Mouse (Mus musculus) gonadal fat pad, adult 2 months (tissue): Measurements from ENCODE around the gene Krt18. TPM values are rescaled to one million over a fixed set of nuclear protein-coding genes. Genes with fewer than 3 reads are reported as not detected.
"Not testable (repeated sequence)": the region's sequence is repeated elsewhere in the genome, so short reads cannot be mapped to it uniquely, and the experiment has no call there.

ENCODE experiments used
- DNase-seq: peaks from one replicate; pipeline ENCODE4 v3.0.0-alpha.2; 2012; ENCODE audit warnings: low read depth
- polyA plus RNA-seq: library from polyadenylated mRNA; depleted of rRNA; stranded (reverse); fragments of >200 nt; gene quantifications from 2 replicates; pipeline ENCODE4 v1.2.3, GENCODE M21; 2012; rRNA removed

Krt18 gene
- 184 and 254 TPM in 2 replicates for polyA plus RNA-seq

GRCm38 (mm10) chr15:102028040-102028439 is at the start of gene Krt18:
Krt18 (plus strand) TSS chr15:102028180.
- DNase-seq, result no peak

GRCm38 (mm10) chr15:101980849-101981248 is 47.1 kb upstream of the Krt18 start:
- DNase-seq, result no peak

DNA sequence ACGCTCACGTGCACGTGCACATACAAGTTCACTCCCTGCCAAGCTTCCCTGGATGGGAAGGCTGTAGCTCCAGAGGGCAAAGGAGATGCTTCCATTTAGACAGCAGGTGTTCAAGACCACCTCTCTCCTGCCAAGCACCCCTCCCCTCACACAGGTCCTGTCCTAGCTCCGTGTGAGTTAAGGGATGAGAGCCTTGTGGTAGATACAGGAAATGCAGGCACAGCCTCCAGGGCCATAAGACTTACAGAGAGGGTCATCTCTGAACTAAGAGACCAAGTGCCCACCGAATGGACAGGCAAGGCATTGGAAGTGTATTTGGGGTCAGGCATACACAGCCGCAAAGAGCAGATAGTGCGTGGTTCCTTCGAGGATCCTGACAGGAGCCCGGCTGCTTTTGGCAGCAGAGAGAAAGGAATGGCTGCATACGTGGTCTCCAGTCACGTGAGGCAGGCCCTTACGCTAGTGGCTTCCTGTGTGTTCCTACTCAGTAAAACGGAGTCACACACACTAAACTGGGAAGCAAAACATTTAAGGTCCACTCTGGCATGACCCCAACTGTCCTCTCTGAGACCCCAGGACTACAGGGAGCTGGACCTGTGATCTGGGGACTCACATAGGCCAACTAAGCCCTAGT is 44.5 kb upstream of the Krt18 start:
- DNase-seq, result no peak

DNA sequence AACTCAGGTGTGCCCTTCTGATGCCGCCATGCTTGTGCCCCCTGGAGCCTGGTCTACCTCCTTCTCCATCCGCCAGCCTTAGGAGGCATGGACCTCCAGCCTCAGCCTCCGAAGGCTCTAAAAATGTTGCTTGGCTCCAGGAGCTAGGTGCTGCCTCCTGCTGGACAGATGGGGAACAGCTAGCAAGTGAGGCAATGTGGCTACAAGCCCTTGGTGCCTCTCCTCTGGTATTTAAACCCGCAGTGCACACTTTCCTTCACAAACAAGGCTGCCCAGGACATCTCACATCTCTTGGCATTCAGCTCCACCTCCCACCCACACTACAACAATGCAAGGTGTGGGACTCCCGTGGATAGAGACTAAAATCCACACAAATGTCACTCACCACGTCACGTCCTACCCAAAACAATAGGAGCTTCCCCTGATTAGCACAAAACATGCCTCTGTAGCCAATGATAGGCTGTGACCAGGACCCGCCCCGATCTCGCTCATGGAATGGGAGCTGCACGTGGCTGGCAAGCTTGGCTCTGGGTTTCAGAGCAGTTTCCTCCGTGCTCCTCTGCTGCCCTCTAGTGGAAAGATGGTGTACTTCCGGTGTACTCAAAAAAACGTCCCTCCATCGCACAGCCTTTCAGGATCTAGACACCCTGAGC is 43.9 kb upstream of the Krt18 start:
- no peak for DNase-seq

DNA sequence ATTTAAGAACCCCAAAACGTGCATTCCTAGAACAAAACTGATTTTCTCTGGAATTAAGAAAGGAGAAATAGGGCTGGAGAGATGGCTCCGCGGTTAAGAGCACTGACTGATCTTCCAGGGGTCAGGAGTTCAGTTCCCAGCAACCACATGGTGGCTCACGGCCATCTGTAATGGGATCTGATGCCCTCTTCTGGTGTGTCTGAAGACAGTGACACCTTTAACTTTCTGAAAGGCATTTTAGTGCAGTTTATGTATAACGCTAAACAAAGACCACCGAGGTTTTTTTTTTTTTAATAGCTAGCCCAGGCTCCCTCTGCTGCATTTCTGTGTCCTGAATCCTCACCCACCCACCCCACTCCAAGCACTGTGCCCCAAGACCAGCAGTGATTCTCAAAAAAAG is 43.2 kb upstream of the Krt18 start:
- no peak for DNase-seq

DNA sequence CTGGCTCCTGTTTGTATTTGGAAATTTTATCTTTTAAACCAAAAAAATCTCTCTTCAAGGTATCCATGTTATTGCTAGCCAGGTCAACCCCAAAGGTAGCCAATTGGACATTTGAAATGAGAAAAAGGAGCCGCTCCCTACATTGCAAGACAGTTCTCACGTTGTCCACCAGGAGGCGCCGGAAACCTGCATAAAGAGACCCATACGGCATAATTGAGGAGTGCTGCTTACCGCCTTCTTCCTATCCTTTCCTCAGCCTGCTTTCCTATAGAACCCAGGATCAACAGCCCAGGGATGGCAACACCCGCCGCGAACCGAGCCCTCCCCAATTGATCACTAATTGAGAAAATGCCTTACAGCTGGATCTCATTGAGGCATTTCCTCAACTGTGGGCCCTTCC is 39.9 kb upstream of the Krt18 start:
- no peak for DNase-seq

DNA sequence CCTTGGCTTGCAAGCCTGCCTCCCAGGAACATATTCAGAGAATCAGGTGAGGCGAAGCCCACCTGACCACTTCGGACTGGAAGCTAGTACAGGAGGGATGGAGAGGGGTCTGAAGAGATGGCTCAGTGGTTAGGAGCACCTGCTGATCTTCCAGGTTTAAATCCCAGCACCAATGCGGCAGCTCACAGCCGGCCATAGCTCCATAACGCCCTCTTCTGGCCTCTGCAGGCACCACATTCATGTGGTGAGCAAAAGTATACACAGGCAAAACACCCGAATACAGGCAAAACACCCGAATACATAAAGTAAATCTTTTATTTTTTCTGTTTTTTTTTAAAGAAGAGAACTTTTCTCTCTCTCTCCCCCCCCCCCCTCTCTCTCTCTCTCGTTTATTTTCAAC is 39.3 kb upstream of the Krt18 start:
- no peak for DNase-seq

GRCm38 (mm10) chr15:101990946-101991345 is 37.0 kb upstream of the Krt18 start:
- DNase-seq, result no peak

DNA sequence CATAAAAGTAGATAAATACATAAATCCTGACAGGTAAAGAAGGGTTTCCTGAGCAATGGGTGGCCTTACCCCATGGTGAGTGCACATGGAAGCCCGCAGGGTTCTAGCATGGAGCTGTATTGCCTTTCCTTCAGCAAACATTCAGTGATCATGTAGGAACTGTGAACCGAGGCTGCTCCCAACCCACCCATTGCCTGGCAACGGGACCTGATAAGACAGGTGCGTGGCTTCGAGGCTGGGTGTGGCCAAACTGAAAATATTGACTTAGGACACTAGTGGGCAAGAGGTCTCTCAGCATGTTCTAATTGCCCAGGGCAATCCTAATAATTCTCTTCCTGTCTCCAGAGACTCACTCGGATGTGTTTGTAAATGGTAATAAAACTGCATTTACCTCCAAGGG is 33.6 kb upstream of the Krt18 start:
- DNase-seq, result no peak

GRCm38 (mm10) chr15:101995484-101996236 is 32.3 kb upstream of the Krt18 start:
- DNase-seq, result no peak

DNA sequence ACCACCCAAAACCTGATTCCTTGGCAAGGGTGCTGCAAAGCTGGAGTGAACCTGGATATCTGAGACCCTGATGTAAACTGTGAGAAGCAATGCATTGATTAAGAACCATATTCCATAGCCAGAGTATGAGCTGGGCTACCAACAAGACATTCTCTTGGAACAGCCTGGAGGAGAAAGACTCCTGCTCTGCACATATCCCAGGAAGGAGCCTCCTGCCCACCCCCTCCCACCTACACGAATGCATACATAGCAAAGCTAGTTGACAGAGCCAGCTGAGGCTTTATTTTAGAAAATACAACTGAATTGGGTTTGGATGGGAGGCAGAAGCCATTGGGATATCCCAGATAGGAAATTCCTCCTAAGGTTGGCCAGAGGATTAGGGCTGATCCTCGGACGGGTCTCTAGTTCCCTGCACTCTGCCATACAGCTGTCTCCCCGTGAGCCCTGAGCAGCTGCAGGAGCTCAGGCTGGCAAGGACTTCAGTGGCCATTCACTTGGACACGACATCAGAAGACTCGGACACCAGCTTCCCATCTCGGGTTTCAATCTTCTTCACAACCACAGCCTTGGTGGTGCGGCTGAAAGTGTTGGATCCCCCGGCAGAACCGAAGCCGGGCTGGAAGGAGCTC is 31.4 kb upstream of the Krt18 start:
- not testable (repeated sequence) for DNase-seq

GRCm38 (mm10) chr15:101999156-101999555 is 28.8 kb upstream of the Krt18 start:
- DNase-seq, result no peak

- DNase-seq, result no peak
Observed at GRCm38 (mm10) chr15:101999676-102000335, 28.2 kb upstream of the Krt18 start.

DNA sequence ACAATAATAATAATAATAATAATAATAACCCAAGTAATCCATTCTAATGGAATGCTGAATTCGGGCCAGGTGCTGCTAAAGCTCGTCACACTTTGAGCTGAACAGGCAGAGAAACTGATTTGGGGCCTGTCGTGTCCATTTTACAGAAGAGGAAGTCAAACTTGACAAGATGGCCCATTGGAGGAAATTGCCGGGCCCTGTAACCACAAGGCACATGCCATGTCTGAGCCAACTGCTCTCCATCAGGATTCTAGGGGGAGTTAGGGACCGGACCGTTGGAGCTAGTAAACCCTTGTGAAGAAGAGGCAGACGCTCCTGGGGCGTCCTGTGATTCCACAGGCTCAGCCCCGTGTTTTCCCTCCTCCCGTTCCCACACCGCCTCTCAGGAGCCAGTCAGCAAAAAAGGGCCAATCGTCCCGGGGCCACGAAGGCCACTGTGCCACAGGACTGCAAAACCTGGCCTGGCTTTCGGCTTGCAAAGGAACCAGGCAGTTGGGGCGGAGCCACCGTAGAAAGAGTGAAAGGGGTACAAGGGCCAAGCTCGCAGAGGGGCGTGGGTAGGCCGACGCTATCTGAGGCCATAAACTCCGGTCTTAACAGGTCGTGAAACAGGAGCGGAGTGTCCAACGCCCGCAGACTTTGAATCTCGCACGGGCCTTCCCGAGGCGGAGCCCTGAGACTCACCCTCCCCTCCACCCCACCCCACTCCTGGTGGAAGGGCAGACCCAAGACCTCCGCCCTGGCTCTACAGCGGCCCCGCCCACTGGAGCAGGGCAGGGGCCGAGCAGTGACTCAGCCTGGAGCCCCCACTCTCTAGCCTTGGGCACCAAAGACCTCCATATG is 25.1 kb upstream of the Krt18 start:
- DNase-seq, result no peak

DNA sequence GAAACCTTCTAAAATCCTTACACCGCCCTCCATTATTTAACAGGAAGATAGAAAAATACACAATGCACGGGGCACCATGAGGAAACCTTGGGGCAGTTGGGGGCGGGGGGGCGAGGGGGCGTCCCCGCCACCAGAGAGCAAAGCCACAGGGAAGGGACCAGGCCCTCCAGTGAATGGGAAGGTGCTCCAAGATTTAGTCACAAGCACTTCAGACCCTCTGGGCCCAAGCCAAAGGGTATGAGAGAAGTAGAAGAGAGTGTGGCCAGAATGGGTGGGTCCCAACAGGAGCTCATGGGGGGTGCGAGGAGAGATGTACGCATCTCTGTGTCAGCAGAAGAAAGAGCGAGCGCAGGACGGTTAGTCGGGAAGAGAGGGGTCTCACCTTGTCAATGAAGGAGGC is 24.5 kb upstream of the Krt18 start:
- DNase-seq, result no peak

- no peak for DNase-seq
Observed at GRCm38 (mm10) chr15:102004189-102004588, 23.8 kb upstream of the Krt18 start, which contains the start of gene Krt8. Krt8 (minus strand) TSS chr15:102004482.

DNA sequence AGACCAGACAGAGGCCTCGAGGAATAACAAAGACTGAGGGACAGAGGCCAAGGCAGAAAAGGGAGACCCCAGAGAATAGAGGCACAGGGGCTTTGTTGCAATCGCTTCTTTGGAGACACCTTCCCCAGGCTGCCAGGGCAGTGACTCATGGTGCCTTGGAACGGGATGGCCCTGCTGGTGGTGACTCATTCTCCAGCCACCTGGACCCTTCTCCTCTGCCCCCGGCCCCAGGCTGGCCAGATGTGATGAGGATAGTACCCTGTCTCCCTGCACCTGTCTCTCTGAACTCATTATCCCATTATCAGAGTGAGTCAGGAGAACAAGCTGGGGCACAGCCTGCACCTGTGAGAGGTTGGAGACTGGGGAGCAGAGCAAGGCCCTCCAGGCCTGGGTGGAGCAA is 22.7 kb upstream of the Krt18 start:
- no peak for DNase-seq

- no peak for DNase-seq
Observed at GRCm38 (mm10) chr15:102006317-102006716, 21.7 kb upstream of the Krt18 start.

- no peak for DNase-seq
Observed at GRCm38 (mm10) chr15:102007097-102008069, 20.6 kb upstream of the Krt18 start.
